Mouse (Mus musculus) neural tube, embryonic 11.5 days (tissue): Measurements from ENCODE around the gene BC100530. TPM values are rescaled to one million over a fixed set of nuclear protein-coding genes. Genes with fewer than 3 reads are reported as not detected.
"Not testable (repeated sequence)": the region's sequence is repeated elsewhere in the genome, so short reads cannot be mapped to it uniquely, and the experiment has no call there.

Experiments used
- ATAC-seq: fragments of 200-750 bp; cut with Nextera tagmentation; 2 replicates; pipeline ENCODE4 v1.8.0; 2017; ENCODE audit warnings: moderate number of reproducible peaks, mild to moderate bottlenecking, moderate TSS enrichment, moderate library complexity; ENCODE audit not compliant: insufficient read depth, low FRiP score, low TSS enrichment
- DNase-seq: peaks from one replicate; pipeline ENCODE4 v3.0.0-alpha.2; 2015; ENCODE audit warnings: low spot score
- H3K27ac ChIP-seq: fragments of 300-500 bp; sonication (generic); 2 replicates; pipeline ENCODE4 v1.5.1; 2014; ENCODE audit warnings: low read depth, mild to moderate bottlenecking, low read length
- H3K27me3 ChIP-seq: fragments of 300-500 bp; sonication (generic); 2 replicates; pipeline ENCODE4 v1.6.1; 2014; ENCODE audit warnings: mild to moderate bottlenecking, low read length, mixed read lengths; ENCODE audit not compliant: control insufficient read depth, insufficient read depth
- H3K36me3 ChIP-seq: fragments of 300-500 bp; sonication (generic); 2 replicates; pipeline ENCODE4 v1.6.1; 2014; ENCODE audit warnings: mild to moderate bottlenecking, low read length, moderate library complexity, mixed read lengths; ENCODE audit not compliant: control insufficient read depth, insufficient read depth
- H3K4me1 ChIP-seq: fragments of 300-500 bp; sonication (generic); 2 replicates; pipeline ENCODE4 v1.6.1; 2014; ENCODE audit warnings: low read length, mixed read lengths; ENCODE audit not compliant: control insufficient read depth, insufficient read depth
- H3K4me2 ChIP-seq: fragments of 300-500 bp; sonication (generic); 2 replicates; pipeline ENCODE4 v1.6.1; 2014; ENCODE audit warnings: low read depth, mild to moderate bottlenecking, moderate library complexity
- H3K4me3 ChIP-seq: fragments of 300-500 bp; sonication (generic); 2 replicates; pipeline ENCODE4 v1.5.1; 2014; ENCODE audit warnings: low read depth, low read length
- H3K9ac ChIP-seq: fragments of 300-500 bp; sonication (generic); 2 replicates; pipeline ENCODE4 v1.6.1; 2014; ENCODE audit warnings: mild to moderate bottlenecking, low read length
- H3K9me3 ChIP-seq: fragments of 300-500 bp; sonication (generic); 2 replicates; pipeline ENCODE4 v1.6.1; 2016; ENCODE audit warnings: low read length; ENCODE audit not compliant: control insufficient read depth
- WGBS: fragments of 180-500 bp; shearing (Covaris S2); extraction: QIAGEN DNeasy Blood & Tissue Kit; methylation state at CpG from one replicate; pipeline ENCODE4 v1.1.7; 2014; 5-methylcytosine and 5-hydroxymethylcytosine counted together
- polyA plus RNA-seq: library from polyadenylated mRNA; unstranded; fragments of >200 nt; fragmentation: Nextera tagmentation; extraction: Ambion mirVana; gene quantifications from 2 replicates; pipeline ENCODE4 v1.2.1, GENCODE M21; 2014

BC100530 gene
- 0.89 and 1.9 TPM in 2 replicates for polyA plus RNA-seq

DNA sequence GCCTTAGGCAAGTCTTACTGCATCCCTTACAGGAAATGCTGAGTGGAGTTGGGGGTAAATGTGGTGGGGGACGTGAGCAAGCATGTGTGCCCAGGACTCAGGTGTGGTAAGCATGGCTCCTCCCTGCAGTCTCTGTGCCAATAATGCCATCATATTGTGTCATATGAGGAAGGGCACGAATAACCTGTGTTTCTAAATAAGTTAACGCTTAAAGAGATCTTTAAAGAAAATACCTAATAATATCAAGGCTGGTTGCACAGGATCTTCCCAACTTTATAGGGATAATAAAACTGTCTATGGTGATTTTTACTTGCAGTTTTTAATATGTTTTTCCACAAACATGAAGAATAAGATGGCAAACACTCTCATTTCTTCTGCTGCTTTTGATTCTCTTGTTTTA, at the start of gene BC100530:
Gene BC100530, minus strand, starts transcription at position 101 of the 400 bp plus-strand sequence.
- H3K27ac ChIP-seq, H3K4me1 ChIP-seq, H3K9me3 ChIP-seq, H3K27me3 ChIP-seq, ATAC-seq, H3K4me3 ChIP-seq, H3K9ac ChIP-seq, H3K36me3 ChIP-seq, DNase-seq, H3K4me2 ChIP-seq: not testable (repeated sequence)
- WGBS, result 92% methylated on average over 3 of the region's 3 CpGs

DNA sequence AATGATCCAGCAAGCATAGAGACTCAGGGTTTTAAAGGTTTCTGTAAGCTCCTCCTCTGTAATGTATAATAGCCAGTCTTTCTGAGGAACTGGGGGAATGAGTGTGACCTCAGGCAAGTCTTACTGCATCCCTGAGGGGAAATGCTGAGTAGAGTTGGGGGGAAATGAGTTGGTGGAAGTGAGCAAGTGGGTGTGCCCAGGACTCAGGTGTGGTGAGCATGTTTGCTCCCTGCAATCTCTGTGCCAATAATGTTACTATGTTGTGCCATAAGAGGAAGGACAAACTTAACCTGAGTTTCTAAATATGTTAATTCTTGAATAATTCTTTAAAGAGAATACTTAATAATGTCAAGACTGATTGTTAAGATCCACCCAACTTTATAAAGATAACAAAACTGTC, 40.8 kb upstream of the BC100530 start, which contains the start of gene Stfa2:
Gene Stfa2, minus strand, starts transcription at position 101 of the 400 bp plus-strand sequence.
- Histone ChIP-seq H3K4me2 (no peak within 1 kb of the TSS), H3K36me3 (no peaks in the 10 kb centered on the region), H3K9ac (no peak within 1 kb of the TSS), H3K27me3 (no peaks in the 10 kb centered on the region), H3K9me3 (no peaks in the 10 kb centered on the region), H3K4me1 (no peaks in the 10 kb centered on the region), H3K27ac (no peak within 1 kb of the TSS), H3K4me3 (no peak within 1 kb of the TSS)
- ATAC-seq, result no peak
- no peak for DNase-seq

DNA sequence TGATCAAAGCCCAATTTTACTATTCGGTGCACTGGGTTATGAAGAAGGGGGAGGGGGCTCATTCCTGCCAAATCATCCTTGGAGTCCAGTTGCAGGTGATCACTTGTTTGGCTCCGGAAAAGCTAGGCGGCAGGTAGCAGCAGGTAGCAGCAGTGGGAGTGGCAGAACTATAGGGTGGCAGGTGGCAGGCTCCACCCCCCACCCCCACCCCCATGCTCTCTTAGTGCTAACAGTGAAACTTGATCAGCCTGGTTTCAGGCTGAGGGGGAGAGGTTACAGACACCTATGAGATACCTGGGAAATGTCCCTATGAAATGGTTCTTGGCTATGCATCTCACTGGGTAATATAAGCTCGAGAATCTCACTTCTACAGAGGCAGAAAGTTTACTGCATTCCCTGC, 21.5 kb upstream of the BC100530 start:
- H3K36me3 ChIP-seq, result no peaks in the 10 kb centered on the region
- no peak overlapping the region for H3K27ac ChIP-seq
- H3K4me2 ChIP-seq, result no peak overlapping the region
- no peak overlapping the region for H3K9ac ChIP-seq
- no peaks in the 10 kb centered on the region for H3K9me3 ChIP-seq
- DNase-seq, result no peak
- WGBS, result 23% methylated on average over 4 of the region's 4 CpGs
- no peak for ATAC-seq
- no peaks in the 10 kb centered on the region for H3K27me3 ChIP-seq
- no peak overlapping the region for H3K4me3 ChIP-seq
- H3K4me1 ChIP-seq, result no peaks in the 10 kb centered on the region

DNA sequence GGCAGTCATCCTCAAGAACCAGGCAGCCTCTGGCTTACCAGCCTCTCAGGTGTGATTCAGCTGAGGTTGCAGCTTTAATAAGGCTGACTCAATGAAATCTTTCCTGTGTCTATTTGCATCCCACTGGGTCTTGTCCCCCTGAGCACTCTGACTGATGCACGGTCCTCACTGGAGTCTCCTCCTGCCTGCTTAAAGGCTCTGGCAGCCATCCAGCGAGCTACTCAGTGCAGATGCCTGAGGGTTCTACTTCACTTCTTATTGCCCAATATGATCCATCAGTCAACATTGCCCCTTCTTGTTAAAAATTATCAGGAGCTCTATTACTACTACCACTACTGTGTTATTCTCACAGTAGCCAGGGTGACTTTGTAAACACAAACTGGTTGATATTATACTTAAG, 30.4 kb downstream of the BC100530 start:
- no peak for DNase-seq
- no peaks in the 10 kb centered on the region for H3K27me3 ChIP-seq
- H3K9ac ChIP-seq, result no peak overlapping the region
- H3K4me3 ChIP-seq, result no peak overlapping the region
- 80% methylated on average over 2 of the region's 2 CpGs for WGBS
- H3K36me3 ChIP-seq, result no peaks in the 10 kb centered on the region
- H3K4me1 ChIP-seq, result no peaks in the 10 kb centered on the region
- no peak overlapping the region for H3K27ac ChIP-seq
- H3K4me2 ChIP-seq, result no peak overlapping the region
- ATAC-seq, result no peak
- H3K9me3 ChIP-seq, result no peaks in the 10 kb centered on the region

DNA sequence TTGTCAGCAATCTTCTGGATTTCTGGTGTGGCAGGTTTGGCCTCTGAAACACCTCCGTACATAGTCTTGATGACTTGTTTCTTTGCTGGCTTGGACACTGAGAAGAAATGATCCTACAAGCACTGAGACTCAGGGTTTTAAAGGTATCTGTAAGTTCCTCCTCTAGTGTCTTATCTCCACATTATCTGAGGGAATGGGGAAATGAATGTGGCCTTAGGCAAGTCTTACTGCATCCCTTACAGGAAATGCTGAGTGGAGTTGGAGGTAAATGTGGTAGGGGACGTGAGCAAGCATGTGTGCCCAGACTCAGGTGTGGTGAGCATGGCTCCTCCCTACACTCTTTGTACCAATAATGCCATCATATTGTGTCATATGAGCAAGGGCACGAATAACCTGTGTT, 33.3 kb downstream of the BC100530 start, which contains the start of gene BC117090:
Gene BC117090, minus strand, starts transcription at position 101 of the 400 bp plus-strand sequence.
- Histone ChIP-seq H3K9me3 (no peaks in the 10 kb centered on the region), H3K9ac (no peak within 1 kb of the TSS), H3K27me3 (no peaks in the 10 kb centered on the region), H3K4me2 (no peak within 1 kb of the TSS), H3K27ac (no peak within 1 kb of the TSS), H3K36me3 (no peaks in the 10 kb centered on the region), H3K4me3 (no peak within 1 kb of the TSS), H3K4me1 (no peaks in the 10 kb centered on the region)
- no peak for ATAC-seq
- DNase-seq, result no peak
- 75% methylated on average over 3 of the region's 3 CpGs for WGBS

DNA sequence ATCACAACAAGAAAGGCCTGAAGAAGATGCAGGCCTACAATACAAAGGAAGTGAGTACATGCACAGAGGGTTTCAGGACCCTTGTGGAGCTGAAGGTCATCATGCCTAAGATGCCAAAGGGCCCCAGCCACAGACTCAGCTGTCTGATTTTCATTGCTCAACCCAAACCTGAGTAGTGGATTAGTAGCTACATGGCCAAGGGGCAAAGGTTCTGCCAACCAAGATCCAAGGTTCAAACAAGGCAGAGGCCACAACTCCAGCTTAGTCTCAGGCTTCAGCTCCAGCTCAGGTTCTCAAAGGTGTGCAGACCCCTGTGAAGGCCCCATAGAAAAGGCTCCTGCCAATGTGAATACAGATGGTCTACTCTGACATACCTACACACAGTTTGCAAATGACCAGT, 48.3 kb downstream of the BC100530 start:
- Histone ChIP-seq H3K9ac (no peak overlapping the region), H3K4me2 (no peak overlapping the region), H3K36me3 (no peaks in the 10 kb centered on the region), H3K9me3 (no peaks in the 10 kb centered on the region), H3K4me1 (no peaks in the 10 kb centered on the region), H3K27ac (no peak overlapping the region), H3K27me3 (no peaks in the 10 kb centered on the region), H3K4me3 (no peak overlapping the region)
- ATAC-seq (no peak), DNase-seq (no peak)

DNA sequence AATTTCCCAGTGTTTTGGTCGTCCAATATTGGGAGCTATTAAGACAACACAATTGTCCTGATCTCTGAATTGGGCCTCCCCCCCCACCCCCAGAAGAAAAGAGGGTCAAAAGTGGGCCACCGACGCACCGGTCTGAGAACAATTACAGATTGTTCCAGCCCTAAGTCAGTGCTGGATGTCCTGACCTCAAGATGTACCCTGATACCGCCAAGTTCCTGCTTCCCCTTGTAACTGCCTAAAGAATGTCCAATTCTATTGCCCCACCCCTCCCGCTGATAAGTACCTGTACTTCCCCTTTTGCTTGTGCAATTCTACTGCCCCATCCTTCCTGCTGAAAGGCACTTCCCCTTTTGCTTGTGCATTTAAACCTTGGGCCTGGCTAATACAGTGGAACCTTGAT, 51.4 kb downstream of the BC100530 start:
- DNase-seq, H3K36me3 ChIP-seq, H3K4me1 ChIP-seq, ATAC-seq, H3K9me3 ChIP-seq, H3K9ac ChIP-seq, H3K27ac ChIP-seq, H3K4me3 ChIP-seq, H3K27me3 ChIP-seq, H3K4me2 ChIP-seq: not testable (repeated sequence)
- 87% methylated on average over 6 of the region's 6 CpGs for WGBS

Other genes starting within 250 kb of the BC100530 start
- not detected in 2 replicates for gene Csta1, start 236.5 kb downstream of the BC100530 start, polyA plus RNA-seq
- not detected in 2 replicates for gene Stfa2l1, start 210.9 kb downstream of the BC100530 start, polyA plus RNA-seq
- gene Gm5483, start 183.5 kb downstream of the BC100530 start, polyA plus RNA-seq, result 2.1 TPM in 1 of 2 replicates, not detected in the other
- not detected in 2 replicates for gene Gm5416, start 157.3 kb downstream of the BC100530 start, polyA plus RNA-seq
- gene 2010005H15Rik, start 146.3 kb downstream of the BC100530 start, polyA plus RNA-seq, result not detected in 2 replicates
- 1.9 and 3.6 TPM in 2 replicates for gene Stfa1, start 90.8 kb downstream of the BC100530 start, polyA plus RNA-seq
- gene BC117090, start 33.4 kb downstream of the BC100530 start, polyA plus RNA-seq, result not detected in 2 replicates
- not detected in 2 replicates for gene Stfa2, start 40.7 kb upstream of the BC100530 start, polyA plus RNA-seq
- not detected in 2 replicates for gene Stfa3, start 87.6 kb upstream of the BC100530 start, polyA plus RNA-seq
- gene Casr, start 194.4 kb upstream of the BC100530 start, polyA plus RNA-seq, result not detected in 2 replicates